Mouse (Mus musculus) small intestine, adult 2 months (tissue): ENCODE measurements around the gene Fam168b.
A peak's percentile ranks its signal among the peaks of the same experiment; 100 is the strongest.

Experiments used
- CTCF ChIP-seq: fragments of 200-500 bp; IDR thresholded peaks from 2 replicates; pipeline ENCODE4 v1.5.1; 2012; ENCODE audit warnings: low read depth, mild to moderate bottlenecking, control low read depth, inconsistent platforms, low read length, moderate library complexity, mixed read lengths; ENCODE audit not compliant: insufficient replicate concordance, insufficient read length; ENCODE audit errors: extremely low read depth
- POLR2A ChIP-seq: fragments of 200-500 bp; IDR thresholded peaks from 2 replicates; pipeline ENCODE4 v1.6.1; 2012; ENCODE audit warnings: low read depth, mild to moderate bottlenecking, control low read depth, inconsistent platforms, low read length, moderate library complexity

DNA sequence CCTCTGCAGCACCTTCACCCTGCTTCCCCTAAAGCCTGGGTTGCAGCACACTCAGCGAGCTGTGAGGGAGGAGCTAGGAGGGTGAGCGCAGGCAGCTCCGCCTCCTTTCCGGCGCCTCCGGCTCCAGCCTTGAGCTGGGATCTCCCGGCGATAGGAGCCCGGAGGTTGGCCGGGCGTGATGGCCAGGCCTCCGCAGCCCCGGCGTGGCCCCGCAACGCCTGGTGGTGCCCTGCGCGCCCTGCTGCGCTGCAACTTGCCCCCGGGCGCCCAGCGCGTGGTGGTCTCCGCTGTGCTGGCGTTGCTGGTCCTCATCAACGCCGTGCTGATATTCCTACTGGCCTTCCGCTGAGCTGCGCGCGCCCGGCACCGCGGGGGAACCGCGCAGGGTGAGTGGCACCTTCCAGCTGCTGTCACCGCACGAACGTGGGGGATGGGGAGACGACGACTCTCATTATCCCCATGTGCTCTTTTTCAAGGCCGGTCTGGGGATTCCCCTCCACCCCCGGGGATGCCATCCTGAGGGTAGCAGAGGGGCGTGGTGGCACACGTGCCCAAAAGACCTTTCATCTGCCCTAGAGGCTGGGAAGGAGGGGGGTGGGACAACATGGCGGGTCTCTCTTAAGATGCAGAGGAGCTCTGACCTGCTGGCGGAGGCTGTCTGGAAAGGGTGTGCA lies 41.1 kb downstream of the Fam168b start:
- TF ChIP-seq POLR2A (peak; percentile 20; the same call in 1 of the 2 replicates), CTCF (no peak)
